In the genomic region with DNA sequence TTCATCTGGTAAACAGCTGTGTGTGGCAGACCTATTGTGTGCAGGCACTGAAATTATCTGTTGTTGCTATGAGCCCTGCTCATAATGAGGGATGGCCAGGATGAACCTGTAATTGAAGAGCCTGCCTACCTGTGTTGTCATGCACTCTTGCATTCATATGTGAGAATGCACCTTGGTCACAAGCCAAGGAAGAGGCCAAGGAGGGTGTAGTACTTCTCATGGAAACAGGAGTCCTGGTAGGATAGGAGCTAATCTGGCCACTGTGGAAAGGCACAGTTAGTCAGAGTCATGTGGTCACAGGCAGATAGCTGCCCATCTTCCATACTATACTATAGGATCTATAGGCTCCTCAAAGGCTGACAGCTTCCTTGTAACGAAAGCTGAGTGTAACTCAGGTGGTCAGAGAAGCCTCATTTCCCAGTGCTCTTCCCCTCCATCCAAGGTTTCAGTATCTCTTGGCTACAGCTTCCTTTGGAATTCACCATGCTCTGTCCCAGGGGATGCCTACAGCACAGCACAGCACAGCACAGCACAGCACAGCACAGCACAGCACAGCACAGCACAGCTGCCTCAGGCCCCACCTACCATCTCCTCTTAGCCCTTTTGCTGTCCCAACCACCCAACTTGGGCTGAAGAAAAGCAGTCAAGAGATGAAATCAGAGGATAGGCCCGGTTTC, we compare ENCODE assay signal across 13 mouse cellular contexts.
"Had no signal": no experiment of that assay in that cellular context is flagged by ENCODE, and none has a peak within 500 bp of the region (broad histone marks: within the 10 kb centered on the region; RNA-seq: fewer than 3 reads in every experiment).

No protein-coding gene starts in this region.

- H3K4me2 ChIP-seq: midbrain, embryonic 11.5 days; stomach, embryonic 15.5 days had no signal

- H3K27me3 ChIP-seq: stomach, embryonic 15.5 days had no signal

- H3K4me3 ChIP-seq: left cerebral cortex, adult 2 months; stomach, embryonic 15.5 days had no signal

- H3K9me3 ChIP-seq: stomach, embryonic 15.5 days had no signal

- DNase-seq: kidney, adult 2 months; kidney, postnatal 25 days; lung, adult 2 months; lung, postnatal 10 days; right cerebral cortex, postnatal 14 days; thymus, adult 2 months; thymus, postnatal 25 days had no signal

- H3K36me3 ChIP-seq: stomach, embryonic 15.5 days had no signal

- ATAC-seq: inflammation-experienced regulatory T-cells, adult 6 months had no signal

- H3K27ac ChIP-seq: left cerebral cortex, adult 2 months; liver, embryonic 14.5 days; macrophage; stomach, embryonic 15.5 days had no signal

- H3K9ac ChIP-seq: liver, embryonic 14.5 days; stomach, embryonic 15.5 days had no signal
